Mouse (Mus musculus) layer of hippocampus, adult 8-10 months (tissue): ENCODE measurements around the gene Rnase9. TPM values are rescaled to one million over a fixed set of nuclear protein-coding genes. Genes with fewer than 3 reads are reported as not detected.
"Not testable (repeated sequence)": the region's sequence is repeated elsewhere in the genome, so short reads cannot be mapped to it uniquely, and the experiment has no call there.

Experiments used
- DNase-seq, 2 experiments: peaks; one replicate each; pipeline ENCODE4 v3.0.0; 2022; ENCODE audit warnings: low spot score in 2 of 2
- total RNA-seq, 4 experiments: library from RNA; stranded (reverse); gene quantifications; 2 replicates each; pipeline ENCODE4 v1.2.4; 2022

Rnase9 gene
- total RNA-seq, 4 experiments from 2014 or later: not detected

GRCm38 (mm10) chr14:51050063-51050462 is 8.4 kb upstream of the Rnase9 start, which contains the start of gene Rnase11:
Gene Rnase11 (minus strand): TSS chr14:51050163.
- no peak for DNase-seq

GRCm38 (mm10) chr14:51047846-51048245 is 6.2 kb upstream of the Rnase9 start:
- DNase-seq: no peak

- DNase-seq: no peak
Measured at GRCm38 (mm10) chr14:51036214-51036613, 5.5 kb downstream of the Rnase9 start.

GRCm38 (mm10) chr14:51035206-51035605 is 6.5 kb downstream of the Rnase9 start:
- no peak for DNase-seq

- no peak for DNase-seq
Measured at GRCm38 (mm10) chr14:51027387-51028155, 14.1 kb downstream of the Rnase9 start.

GRCm38 (mm10) chr14:51026391-51027133 is 15.1 kb downstream of the Rnase9 start:
- DNase-seq: peak; percentile 23 to 75

- DNase-seq: no peak
Measured at GRCm38 (mm10) chr14:51024820-51025219, 16.8 kb downstream of the Rnase9 start.

- DNase-seq: no peak
Measured at GRCm38 (mm10) chr14:51023457-51023856, 18.2 kb downstream of the Rnase9 start.

- DNase-seq: no peak
Measured at GRCm38 (mm10) chr14:51017256-51017655, 24.4 kb downstream of the Rnase9 start.

- no peak for DNase-seq
Measured at GRCm38 (mm10) chr14:51015780-51016179, 25.9 kb downstream of the Rnase9 start.

GRCm38 (mm10) chr14:51014724-51015123 is 26.9 kb downstream of the Rnase9 start:
- not testable (repeated sequence) for DNase-seq

- no peak for DNase-seq
Measured at GRCm38 (mm10) chr14:51009572-51009971, 32.1 kb downstream of the Rnase9 start.

- no peak for DNase-seq
Measured at GRCm38 (mm10) chr14:51008781-51009180, 32.9 kb downstream of the Rnase9 start.

GRCm38 (mm10) chr14:51007914-51008713 is 33.6 kb downstream of the Rnase9 start:
- peak; percentile 14 to 30 for DNase-seq

- no peak for DNase-seq
Measured at GRCm38 (mm10) chr14:51007152-51007801, 34.4 kb downstream of the Rnase9 start, which contains the start of gene Rnase10. Gene Rnase10 (plus strand): TSS chr14:51007751.

GRCm38 (mm10) chr14:50997999-50998666 is 43.5 kb downstream of the Rnase9 start:
- no peak for DNase-seq

GRCm38 (mm10) chr14:50997088-50997487 is 44.6 kb downstream of the Rnase9 start:
- no peak for DNase-seq

GRCm38 (mm10) chr14:50991037-50991436 is 50.6 kb downstream of the Rnase9 start:
- DNase-seq: no peak
